Mouse (Mus musculus) liver, embryonic 14.5 days (tissue): ENCODE results near the gene Vsig10.

Experiments used
- CTCF ChIP-seq: IDR thresholded peaks from 2 replicates; pipeline ENCODE4 v1.5.1; 2016; ENCODE audit warnings: antibody characterized with exemption, low read depth, control low read depth
- EP300 ChIP-seq: IDR thresholded peaks from 2 replicates; pipeline ENCODE4 v1.6.1; 2016; ENCODE audit warnings: antibody characterized with exemption, low read depth

- no peak for TF ChIP-seq EP300
- no peak for TF ChIP-seq CTCF
Measured at GRCm38 (mm10) chr5:117323751-117324150, 4.9 kb downstream of the Vsig10 start.
